Mouse (Mus musculus) stomach, postnatal 0 days (tissue): ENCODE data around the gene Gm20441.

Experiments used
- CTCF ChIP-seq: IDR thresholded peaks from 2 replicates; pipeline ENCODE4 v1.5.1; 2016; ENCODE audit warnings: antibody characterized with exemption, low read depth, mild to moderate bottlenecking, moderate library complexity
- EP300 ChIP-seq: optimal IDR thresholded peaks from 2 replicates; pipeline ENCODE3; 2016; ENCODE audit warnings: antibody characterized with exemption

DNA sequence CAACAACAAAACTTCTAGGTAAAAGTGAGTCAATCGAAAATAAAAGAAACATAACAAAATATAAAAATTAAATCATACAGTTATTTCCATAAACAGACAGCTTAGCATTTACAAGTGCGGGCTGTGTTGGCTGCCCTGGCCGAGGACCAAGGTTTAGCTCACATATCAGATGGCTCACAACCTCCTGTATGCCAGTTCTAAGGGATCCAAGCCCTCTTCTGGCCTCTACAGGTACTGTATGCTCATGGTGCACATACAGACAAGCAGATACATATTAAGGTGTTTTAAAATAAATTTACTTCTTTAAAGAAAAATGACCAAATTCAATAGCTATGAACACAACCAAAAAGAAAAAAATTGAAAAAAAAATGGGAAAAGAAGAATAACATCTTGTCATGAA, 20.4 kb downstream of the Gm20441 start:
- TF ChIP-seq CTCF: peak; percentile 28
- TF ChIP-seq EP300: no peak
